Mouse (Mus musculus) kidney, adult 8-10 months (tissue): ENCODE data around the gene Bad.
A peak's percentile ranks its signal among the peaks of the same experiment; 100 is the strongest.

ENCODE experiments used
- DNase-seq, 2 experiments: peaks; one replicate each; pipeline ENCODE4 v3.0.0; 2022

Gene Bad

DNA sequence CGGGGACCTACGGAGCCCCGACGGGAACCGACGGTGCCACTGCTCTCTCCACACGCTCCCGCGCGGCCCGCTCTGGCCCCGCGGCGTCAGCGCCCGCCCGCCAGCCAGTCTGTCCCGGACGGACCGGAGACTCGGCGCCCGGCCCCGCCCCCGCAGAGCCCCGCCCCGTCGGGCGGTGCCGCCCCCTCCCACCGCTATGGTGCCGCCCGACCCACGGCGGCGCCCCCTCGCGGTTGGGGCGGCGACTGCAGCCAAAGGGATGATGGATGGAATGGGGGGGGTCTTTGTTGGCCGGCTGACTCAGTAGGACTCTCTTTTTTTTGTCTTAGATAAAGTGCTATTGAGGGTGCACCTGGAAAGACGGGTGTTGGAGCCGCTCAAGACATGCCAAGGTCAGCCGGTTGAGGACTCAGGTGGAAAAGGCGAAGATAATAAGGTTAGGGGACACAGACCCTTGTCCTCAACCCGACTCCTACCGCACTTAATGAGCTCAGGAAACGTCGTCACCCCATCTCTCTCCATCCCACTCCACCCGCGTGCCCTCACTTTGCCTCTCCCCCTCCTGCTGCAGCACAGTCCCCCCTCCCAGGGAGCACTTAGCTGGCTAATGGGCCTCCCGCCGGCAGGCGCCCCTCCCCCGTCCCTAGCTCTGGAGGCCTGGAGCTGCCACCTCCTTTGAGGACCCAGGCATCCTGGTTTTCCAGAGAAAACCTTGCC is 28.2 kb downstream of the Bad start:
- peak; percentile 67 to 70 for DNase-seq

DNA sequence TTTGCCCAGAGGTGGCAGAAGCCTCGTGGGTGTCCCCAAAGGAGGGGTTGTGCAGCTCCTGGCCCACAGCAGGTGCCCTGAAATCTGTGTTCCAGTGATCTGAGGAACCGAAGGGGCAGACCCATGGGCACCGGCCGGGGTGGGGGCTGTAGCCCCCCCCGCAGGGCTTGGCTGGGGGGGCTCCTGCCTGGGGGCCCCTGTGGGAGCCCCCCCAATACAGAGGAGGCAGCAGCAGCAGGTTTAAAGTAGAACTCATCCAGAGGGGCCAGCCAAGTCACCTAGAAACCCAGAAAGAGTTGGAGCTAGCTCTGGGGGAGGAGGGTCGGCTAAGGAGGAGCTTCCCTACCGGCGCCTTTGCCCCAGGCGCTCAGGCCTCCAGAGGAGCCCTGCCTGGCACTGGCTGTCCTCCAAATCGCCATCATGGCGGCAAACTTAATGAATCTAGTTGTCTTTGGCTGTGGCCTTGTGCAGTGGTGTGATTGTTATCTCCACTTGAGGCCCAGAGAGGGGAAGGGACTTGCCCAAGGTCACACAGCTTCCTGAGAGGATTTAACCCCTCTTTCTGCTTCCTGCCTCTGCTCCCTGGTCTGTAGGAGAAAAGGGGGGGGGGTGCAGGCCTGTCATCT is 28.9 kb downstream of the Bad start:
- DNase-seq: no peak

DNA sequence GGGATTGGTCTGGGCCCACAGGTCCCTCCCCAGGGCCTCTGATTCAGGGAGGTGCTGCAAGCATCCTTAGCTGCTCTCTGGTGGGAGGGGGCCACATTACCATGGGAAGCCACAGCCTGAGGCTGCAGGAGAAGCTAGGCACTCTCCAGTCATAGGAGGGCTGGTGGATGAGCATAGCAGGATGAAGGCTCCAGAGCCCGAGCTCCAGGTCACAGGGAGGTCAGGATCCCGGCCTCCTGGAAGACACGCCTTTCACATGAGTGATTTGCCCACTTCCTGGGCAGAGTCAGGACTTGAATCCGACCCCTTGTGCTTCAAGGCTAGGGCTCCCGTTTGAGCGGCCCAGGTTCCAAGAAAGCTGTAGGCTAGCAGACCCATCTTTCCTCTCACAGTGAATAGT is 30.0 kb downstream of the Bad start:
- no peak for DNase-seq

DNA sequence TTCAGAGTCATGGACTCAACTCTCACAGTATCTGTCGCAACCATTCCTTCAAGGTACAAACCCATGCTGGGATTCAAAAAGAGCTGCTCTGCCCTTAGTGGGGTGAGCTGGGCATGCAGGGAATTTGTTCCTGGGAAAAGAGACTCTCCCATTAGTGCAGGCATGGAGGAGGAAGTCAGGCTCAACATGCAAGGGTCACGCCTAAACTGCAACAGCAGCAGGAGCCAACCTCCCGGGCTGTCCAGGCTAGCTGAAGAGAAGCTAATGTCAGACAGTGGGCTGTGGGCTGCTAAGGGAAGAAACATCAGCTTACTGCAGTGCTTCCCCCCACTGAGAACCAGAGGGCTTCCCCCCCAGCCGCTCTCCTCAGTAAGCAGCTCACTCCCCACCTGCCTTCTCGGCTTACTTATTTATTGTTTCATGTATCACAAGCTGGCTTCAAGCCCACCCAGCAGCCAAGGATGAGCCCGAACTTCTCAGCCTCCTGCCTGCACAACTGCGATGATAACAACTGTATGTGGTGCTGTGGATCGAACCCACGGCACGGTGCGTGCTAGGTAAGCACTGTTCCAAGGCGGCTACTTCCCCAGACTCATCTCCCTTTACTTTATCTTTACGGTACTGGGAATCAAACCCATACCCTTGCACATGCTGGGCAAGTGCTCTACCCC is 30.7 kb downstream of the Bad start:
- no peak for DNase-seq

DNA sequence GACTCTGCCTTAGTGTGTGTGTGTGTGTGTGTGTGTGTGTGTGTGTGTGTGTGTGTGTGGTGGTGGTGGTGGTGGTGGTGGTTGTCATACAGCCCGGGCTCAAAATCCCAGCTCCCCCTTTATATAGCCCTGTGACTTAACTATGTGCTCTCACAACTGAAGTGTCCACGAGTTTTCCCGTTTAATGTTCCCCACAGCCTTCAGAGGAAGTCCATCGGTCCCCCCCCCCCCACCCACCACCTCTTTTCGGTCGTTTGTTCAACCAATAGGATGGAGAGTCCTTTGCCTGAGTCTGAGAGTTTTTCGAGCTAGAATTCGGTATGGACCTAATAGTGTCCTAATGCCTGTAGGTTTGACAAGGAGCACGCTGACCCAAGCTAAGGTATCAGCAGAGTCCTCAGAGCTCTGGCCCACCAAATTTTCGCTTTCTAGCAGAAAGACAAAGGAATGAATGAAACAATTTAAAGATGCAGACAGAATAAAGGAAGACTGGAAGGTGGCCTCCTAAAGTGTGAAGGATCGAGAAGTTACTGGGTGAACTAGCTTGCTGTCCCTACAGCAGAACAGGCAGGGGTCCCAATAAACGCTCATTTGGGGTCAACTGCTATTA is 32.0 kb downstream of the Bad start:
- DNase-seq: no peak

DNA sequence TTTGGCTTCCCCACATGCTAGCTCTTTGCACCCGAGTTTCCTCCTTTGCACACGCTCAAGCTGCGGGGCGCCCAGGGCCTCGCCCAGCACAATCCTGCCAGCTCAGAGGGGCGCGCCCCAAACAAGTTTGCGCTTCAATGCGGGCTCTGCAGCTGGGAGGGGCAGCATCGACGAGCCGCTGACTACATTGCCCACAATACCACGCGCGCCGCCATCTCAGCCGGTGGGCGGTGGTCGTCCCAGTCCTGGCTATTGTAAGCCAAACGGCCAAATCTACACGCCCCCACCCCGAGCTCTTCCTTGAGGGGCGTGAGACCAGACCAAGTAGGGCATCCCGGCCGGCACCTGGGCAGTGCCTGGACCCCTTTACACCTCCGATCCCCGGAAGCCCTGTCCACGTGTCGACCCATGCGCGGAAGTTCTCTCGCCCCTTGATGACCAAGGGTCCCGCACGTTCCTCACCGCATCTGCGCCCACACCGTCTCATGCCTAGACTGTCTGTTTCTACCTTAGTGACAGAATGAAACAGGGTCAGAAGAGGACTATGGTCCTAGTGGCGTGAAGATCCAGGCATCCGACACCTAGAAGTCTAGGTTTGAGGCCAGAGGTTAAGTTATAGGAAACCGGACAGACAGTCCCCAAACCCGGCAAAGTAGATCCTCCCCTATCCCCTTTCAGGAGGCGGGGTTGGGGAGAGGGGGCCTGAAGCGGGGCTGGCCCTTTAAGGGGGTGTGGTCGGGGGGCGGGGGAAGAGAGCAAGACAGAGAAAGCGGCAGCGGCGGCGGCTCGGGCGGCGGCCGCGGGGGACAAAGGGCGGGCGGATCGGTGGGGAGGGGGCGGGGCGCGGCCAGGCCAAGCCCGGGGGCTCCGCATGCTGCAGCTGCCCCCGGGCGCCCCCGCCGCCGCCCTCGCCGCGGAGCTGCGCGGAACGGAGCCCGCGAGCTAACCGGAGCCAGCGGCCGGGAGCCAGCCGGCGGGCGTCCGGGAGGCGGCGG is 32.8 kb downstream of the Bad start, which contains the start of gene Ppp1r14b:
TSS of gene Ppp1r14b (plus strand) at position 758 of the 995 bp plus-strand sequence.
- peak in 1 of 2 experiments; percentile 69 for DNase-seq

DNA sequence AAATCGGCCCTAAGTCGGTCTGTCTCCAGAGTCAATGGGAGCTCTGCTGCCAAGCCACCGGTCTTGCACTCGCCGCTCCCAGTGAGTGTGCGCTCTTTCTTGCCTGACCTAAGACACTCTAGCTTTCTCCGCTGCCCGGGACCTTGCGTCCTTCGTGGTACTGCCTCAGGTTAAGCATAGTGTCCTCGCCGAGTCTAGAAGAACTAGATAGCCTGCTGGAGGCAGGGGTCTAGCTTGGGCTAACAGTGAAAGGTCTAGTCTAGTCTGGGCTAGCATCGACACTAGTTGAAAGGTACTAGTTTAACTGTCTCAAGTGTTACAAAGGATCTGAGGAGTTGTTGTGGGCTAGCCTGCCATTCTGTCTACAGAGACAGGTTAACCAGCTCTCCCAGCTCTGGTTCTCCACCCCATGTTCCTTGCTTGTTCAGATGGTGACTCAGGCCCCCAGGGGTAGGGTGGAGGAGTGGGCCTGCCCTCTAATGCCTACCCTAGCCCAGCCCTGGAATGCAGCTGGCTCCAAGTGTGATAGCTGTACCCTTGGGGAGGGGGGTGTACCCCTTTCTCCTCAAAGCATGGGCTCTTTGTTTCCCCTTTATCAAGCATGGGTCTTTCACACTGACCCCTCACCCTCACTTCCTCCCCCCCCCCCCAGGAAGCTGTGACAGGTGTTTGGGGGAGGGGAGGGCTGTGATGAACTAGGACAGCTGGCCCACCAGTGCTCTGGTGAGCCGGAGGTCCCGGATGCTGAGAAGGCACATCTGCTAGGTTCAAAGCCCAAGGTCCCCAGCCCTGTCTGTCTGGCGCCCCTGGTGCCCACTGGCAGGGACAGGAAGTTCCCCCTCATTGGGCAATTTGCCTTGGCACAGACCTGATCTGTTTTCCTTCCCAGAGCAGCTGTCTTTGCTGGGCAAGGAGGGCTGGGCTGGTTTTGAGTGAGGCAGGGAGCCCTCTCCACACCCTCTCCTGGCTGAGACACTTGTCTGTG is 34.2 kb downstream of the Bad start, which contains the start of gene Plcb3:
TSS of gene Plcb3 (minus strand) at position 934 of the 985 bp plus-strand sequence.
- peak in 1 of 2 experiments; percentile 53 for DNase-seq

DNA sequence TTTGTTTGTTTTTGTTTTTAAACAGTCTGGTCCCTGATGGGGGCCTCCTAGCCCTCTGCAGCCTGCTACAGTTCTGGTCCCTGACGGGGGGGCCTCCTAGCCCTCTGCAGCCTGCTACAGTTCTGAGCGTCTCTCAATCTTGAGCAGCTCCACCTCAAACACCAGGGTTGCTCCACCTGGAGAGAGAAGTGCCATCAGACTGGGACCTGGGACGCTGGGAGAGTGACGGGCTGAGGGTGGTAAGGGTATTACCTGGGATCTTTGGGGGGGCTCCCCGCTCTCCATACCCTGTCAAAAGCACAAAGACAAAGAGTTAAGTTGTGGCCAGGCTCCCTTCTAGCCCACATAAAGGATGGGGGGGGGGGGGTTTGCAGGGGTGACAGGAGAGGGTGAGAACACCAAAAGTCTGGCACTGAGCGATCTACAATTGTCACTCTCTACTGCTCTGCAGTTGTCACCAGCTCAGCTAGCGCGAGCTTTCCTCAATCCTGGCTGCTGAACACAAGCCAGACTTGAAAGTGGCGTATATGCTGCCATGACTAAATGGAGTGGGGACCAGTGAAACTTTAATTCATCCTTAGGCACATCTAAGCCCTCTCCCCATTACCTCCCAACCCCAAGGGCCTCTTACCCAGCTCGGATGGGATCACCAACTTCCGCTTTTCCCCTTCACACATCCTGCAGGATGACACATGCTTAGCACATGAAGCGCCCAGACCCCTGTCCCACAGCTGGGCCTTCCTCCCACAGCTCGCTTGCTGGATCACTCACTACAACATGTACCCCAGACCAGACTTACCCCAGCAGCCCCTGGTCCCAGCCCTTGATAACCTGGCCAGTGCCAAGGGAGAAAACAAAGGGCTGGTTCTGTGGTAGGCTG is 36.3 kb downstream of the Bad start:
- no peak for DNase-seq

DNA sequence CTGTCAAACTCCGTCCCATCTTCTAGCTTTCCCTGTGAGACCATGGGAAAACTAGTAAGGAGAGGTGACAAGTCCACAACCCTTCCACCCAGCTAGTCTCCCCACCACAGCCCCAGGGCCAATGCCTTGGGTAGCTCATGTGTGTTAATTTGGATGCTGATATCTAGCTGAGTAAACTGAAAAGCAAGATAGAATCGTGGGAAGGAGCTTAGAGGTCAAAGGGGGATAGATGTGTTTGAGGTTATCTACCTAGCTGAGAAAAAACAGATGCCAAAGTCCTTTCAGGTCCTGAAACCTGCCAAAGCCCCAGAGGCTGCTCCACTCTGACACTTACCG is 36.9 kb downstream of the Bad start:
- no peak for DNase-seq

DNA sequence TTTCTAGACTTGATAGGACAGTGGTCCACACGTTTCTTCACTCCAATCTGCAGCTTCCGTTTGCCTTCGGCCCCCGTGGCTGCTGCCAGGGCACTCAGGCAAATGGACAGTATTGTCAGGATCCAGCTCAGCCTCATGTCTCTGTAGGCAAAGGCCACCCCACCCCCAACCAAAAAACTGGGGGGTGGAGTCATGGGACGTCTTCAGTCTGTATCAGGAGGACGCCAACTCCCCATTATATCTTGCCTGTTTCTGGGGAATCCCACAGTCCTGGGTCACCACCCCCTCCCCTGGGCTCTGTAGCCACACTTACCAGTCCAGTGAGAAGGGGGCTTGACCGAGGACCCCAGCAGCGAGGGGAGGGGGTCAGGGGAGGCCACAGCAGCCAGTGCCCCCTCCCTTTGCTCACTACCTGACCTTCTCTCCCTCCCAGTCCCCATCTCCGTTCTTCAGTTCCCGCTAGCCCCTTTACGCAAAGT is 37.4 kb downstream of the Bad start:
- peak in 1 of 2 experiments; percentile 52 for DNase-seq

DNA sequence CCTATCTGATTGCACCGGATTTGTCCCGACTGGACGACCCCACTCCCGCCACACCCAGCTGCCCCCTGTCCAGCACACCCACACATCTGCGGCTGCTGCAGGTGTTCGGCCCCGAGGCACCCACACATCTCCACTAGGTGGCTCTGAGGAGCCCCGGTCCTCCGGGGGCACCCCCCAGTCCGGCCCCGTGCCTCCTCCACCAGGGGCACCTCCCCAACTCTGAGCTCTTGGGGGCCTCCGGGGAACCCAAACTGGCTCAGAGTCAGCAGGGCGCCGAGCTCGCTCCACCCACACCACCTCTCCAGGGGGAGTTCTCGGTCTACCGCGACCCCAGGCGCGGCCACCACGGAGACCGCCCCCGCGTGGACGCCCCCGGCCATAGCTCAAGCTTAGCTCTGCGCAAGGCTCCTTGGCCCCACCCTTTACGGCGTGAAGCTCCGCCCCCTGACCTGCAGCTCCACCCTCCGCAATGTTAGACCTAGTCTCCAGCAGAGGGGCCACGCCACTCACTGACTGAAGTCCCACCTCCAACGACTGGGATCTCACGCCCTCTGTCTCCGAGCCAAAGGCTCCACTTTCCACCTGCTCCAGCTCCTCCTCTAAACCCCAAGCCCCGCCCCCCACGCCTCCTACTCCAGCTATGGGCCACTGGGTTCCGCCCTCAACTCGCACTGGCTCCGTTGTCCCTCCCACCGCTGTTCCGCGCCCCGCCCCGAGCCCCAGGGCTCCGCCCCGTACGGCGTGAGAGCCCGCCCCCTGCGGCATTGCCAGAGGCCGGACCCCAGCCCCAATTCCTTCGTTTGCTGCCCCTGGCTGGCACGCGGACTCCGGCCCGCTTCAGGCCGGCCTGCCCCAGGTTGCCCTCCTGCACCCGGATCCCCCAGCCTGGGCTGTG is 38.1 kb downstream of the Bad start:
- peak; percentile 100 for DNase-seq

DNA sequence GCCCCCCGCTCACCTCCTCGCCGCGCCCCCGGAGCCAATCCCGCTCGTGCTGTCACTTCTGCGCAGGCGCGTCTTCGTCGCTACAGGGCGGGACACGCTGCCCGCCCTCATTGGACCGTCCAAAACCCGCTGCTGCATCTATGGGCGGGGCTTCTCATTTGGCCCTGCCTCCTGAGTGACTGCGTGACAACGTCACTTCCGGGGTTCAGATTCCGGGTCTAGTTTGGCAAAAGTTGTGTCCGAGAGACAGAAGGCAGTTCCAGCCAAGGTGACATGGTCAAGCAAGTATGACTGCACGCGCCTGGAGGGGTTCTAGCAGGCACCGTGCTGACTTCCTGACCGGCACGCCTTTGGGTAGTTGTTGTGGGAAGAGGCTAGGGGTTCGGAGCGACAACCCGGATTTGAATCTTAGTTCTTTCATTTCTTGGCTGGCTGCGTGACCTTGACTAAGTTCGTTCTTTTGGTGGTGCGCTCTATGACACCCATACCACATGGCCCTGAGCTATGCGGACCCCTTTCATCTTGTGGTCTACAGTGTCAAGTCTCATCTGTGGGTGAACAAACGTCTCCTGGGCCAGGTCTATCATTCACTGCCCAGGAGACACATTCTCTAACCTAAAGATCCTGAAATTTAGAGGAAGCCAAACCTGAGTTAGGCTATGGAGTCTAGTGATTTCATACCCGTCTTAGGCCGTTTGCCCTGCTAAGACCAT is 38.9 kb downstream of the Bad start, which contains the start of gene Fkbp2:
TSS of gene Fkbp2 (minus strand) at position 121 of the 713 bp plus-strand sequence.
- DNase-seq: peak; percentile 99

DNA sequence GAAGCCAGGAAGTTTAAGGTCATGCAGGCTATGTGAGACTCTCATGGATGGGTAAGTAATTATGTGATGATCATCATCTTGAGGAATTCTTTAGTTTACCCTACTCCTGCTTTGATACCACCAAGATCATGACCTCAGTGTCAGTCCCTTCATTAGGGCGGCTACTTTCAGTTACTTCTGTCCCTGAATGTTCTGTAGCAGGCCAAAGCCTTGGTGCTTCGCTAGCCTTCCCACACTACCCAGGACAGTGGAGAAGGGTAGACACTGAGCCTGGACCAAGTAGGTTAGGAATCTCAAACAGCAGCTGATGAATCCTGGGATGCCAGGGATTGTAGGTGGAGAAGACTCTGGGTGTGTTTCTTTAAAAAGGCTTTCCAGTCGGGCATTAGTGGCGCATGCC is 39.8 kb downstream of the Bad start:
- no peak for DNase-seq

DNA sequence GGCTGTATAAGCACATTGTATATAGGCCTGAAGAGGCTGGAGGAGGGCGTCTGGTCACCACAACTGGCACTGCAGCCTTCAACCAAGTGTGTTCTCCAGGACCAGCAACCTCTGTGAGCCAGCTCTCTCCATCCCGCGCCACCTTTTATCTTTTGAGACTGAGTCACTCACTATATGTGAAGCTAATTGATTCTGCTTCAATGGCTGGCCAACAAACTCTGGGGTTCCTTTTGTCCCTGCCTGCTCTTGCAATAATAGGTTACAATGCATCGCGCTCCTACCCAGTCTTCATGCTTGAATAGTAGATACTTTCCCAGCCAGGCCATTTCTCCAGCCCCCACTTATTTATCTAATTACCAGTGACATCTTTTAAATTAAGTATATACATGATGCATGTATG is 42.0 kb downstream of the Bad start:
- DNase-seq: no peak

DNA sequence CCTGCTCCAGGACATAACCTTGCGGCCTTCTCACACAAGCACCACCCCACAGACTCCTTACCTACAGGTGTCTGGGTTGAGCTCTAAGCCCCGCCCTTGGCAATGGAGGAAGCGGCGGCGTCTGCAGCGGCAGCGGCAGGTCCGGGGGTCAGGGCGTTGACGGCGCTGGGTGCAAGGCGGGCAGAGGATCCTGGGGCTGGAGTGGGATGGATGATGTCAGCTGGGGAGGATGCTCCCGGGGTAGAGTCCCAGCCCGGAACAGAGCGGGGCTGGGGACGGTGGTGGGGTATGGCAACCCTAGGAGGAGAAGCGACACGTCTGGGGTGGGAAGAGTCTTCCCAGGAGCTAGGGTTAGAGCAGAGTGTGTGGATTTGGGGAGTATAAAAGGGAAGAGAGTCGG is 43.6 kb downstream of the Bad start:
- no peak for DNase-seq

DNA sequence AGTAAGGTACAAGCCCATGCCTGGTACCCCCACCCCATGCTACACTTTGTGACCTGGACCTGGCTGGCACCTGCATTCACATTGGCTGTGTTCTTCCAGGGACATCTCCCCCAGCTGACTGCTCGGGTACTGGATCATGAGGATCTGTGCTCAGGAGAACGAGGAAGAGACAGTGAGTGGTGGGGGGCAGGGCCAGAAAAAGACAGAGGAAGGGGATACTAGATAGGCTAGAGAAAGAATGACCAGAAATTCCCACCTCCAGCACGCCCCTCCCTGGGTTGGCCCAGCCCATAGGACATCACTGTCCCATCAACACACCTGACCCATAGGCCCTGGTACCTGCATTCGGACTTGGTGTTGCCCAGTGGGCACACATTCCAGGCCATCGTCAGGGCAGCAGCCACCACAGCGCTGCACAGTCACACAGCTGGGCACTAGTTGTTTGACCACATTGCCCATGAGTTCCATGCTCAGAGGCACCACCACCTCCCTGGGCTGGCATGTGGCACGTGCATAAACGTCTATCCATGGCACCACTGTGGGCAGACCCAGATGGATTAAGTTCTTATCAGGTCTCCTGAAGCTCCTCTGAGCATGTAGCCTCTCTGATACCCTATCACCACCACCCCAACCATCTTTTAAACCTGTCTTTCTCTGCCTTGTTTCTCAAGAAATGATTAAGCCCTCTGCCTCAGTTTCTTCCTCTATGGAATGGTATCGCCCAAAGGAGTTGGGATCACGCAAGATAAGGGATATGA is 44.5 kb downstream of the Bad start:
- no peak for DNase-seq
